Mouse (Mus musculus) neural tube, embryonic 14.5 days (tissue): ENCODE data around the gene Mrpl45. TPM values are rescaled to one million over a fixed set of nuclear protein-coding genes. Genes with fewer than 3 reads are reported as not detected.

Source experiments
- ATAC-seq: fragments of 200-750 bp; cut with Nextera tagmentation; 2 replicates; pipeline ENCODE4 v1.8.0; 2017; ENCODE audit warnings: low read depth, mild to moderate bottlenecking, moderate TSS enrichment, moderate library complexity
- H3K27ac ChIP-seq: fragments of 300-500 bp; sonication (generic); 2 replicates; pipeline ENCODE4 v1.5.1; 2014; ENCODE audit warnings: low read depth, mild to moderate bottlenecking, control low read depth, low read length, moderate library complexity, mixed read lengths
- H3K27me3 ChIP-seq: fragments of 300-500 bp; sonication (generic); 2 replicates; pipeline ENCODE4 v1.6.1; 2014; ENCODE audit warnings: low read length; ENCODE audit not compliant: control insufficient read depth, insufficient read depth
- H3K36me3 ChIP-seq: fragments of 300-500 bp; sonication (generic); 2 replicates; pipeline ENCODE4 v1.6.1; 2014; ENCODE audit warnings: low read length, mixed read lengths; ENCODE audit not compliant: control insufficient read depth, insufficient read depth
- H3K4me1 ChIP-seq: fragments of 300-500 bp; sonication (generic); 2 replicates; pipeline ENCODE4 v1.6.1; 2014; ENCODE audit warnings: low read length; ENCODE audit not compliant: control insufficient read depth, insufficient read depth
- H3K4me2 ChIP-seq: fragments of 300-500 bp; sonication (generic); 2 replicates; pipeline ENCODE4 v1.6.1; 2014; ENCODE audit warnings: mild to moderate bottlenecking, low read depth, low read length, control low read depth
- H3K4me3 ChIP-seq: fragments of 300-500 bp; sonication (generic); 2 replicates; pipeline ENCODE4 v1.5.1; 2014; ENCODE audit warnings: low read depth, low read length, control low read depth, mixed read lengths
- H3K9ac ChIP-seq: fragments of 300-500 bp; sonication (generic); replicated peaks from 2 replicates; pipeline ENCODE4 v1.6.1; 2014; ENCODE audit warnings: low read depth, mild to moderate bottlenecking, control low read depth, low read length, mixed read lengths
- H3K9me3 ChIP-seq: fragments of 300-500 bp; sonication (generic); 2 replicates; pipeline ENCODE4 v1.6.1; 2016; ENCODE audit warnings: low read length; ENCODE audit not compliant: control insufficient read depth
- WGBS: fragments of 180-500 bp; shearing (Covaris S2); extraction: QIAGEN DNeasy Blood & Tissue Kit; methylation state at CpG from one replicate; pipeline ENCODE4 v1.1.7; 2014; 5-methylcytosine and 5-hydroxymethylcytosine counted together
- polyA plus RNA-seq: library from polyadenylated mRNA; unstranded; fragments of >200 nt; fragmentation: Nextera tagmentation; extraction: Ambion mirVana; gene quantifications from 2 replicates; pipeline ENCODE4 v1.2.1, GENCODE M21; 2014

Gene Mrpl45
- polyA plus RNA-seq, 1 experiment from 2014 or later = 43.9 TPM

GRCm38 (mm10) chr11:97336751-97337345 is 21.3 kb downstream of the Mrpl45 start:
- no peaks in the 10 kb centered on the region for H3K36me3 ChIP-seq
- H3K9ac ChIP-seq = no peak overlapping the region
- no peaks in the 10 kb centered on the region for H3K27me3 ChIP-seq
- H3K27ac ChIP-seq = no peak overlapping the region
- no peak overlapping the region for H3K4me3 ChIP-seq
- H3K9me3 ChIP-seq = no peaks in the 10 kb centered on the region
- H3K4me2 ChIP-seq = no peak overlapping the region
- H3K4me1 ChIP-seq = 0 out of 2 replicates have a peak, but pooled peaks cover 1% of the 10 kb centered on the region
- no peak for ATAC-seq
- 69% methylated on average over 14 of the region's 14 CpGs for WGBS

- Histone ChIP-seq H3K9me3 (no peaks in the 10 kb centered on the region), H3K4me2 (no peak overlapping the region), H3K27me3 (no peaks in the 10 kb centered on the region), H3K27ac (no peak overlapping the region), H3K9ac (no peak overlapping the region), H3K4me3 (no peak overlapping the region), H3K36me3 (no peaks in the 10 kb centered on the region), H3K4me1 (no peaks in the 10 kb centered on the region)
- no peak for ATAC-seq
- WGBS = 92% methylated on average over 12 of the region's 12 CpGs
These were observed 21.8 kb downstream of the Mrpl45 start for GRCm38 (mm10) chr11:97337363-97337762.

GRCm38 (mm10) chr11:97338302-97338976 is 22.9 kb downstream of the Mrpl45 start:
- H3K36me3 ChIP-seq = no peaks in the 10 kb centered on the region
- H3K9me3 ChIP-seq = no peaks in the 10 kb centered on the region
- no peak overlapping the region for H3K4me2 ChIP-seq
- no peaks in the 10 kb centered on the region for H3K4me1 ChIP-seq
- H3K27ac ChIP-seq = no peak overlapping the region
- H3K4me3 ChIP-seq = no peak overlapping the region
- no peak overlapping the region for H3K9ac ChIP-seq
- no peaks in the 10 kb centered on the region for H3K27me3 ChIP-seq
- 56% methylated on average over 21 of the region's 21 CpGs for WGBS
- ATAC-seq = no peak

- no peak overlapping the region for H3K9ac ChIP-seq
- H3K27me3 ChIP-seq = no peaks in the 10 kb centered on the region
- H3K4me3 ChIP-seq = no peak overlapping the region
- H3K4me1 ChIP-seq = no peaks in the 10 kb centered on the region
- H3K27ac ChIP-seq = no peak overlapping the region
- WGBS = 53% methylated on average over 17 of the region's 17 CpGs
- H3K4me2 ChIP-seq = no peak overlapping the region
- no peaks in the 10 kb centered on the region for H3K9me3 ChIP-seq
- no peaks in the 10 kb centered on the region for H3K36me3 ChIP-seq
- no peak for ATAC-seq
These were observed 23.4 kb downstream of the Mrpl45 start for GRCm38 (mm10) chr11:97338977-97339315.

- H3K36me3 ChIP-seq = no peaks in the 10 kb centered on the region
- H3K9me3 ChIP-seq = no peaks in the 10 kb centered on the region
- ATAC-seq = no peak
- H3K4me2 ChIP-seq = no peak overlapping the region
- WGBS = 57% methylated on average over 8 of the region's 8 CpGs
- H3K4me3 ChIP-seq = no peak overlapping the region
- H3K27ac ChIP-seq = no peak overlapping the region
- no peaks in the 10 kb centered on the region for H3K27me3 ChIP-seq
- no peaks in the 10 kb centered on the region for H3K4me1 ChIP-seq
- no peak overlapping the region for H3K9ac ChIP-seq
These were observed 27.7 kb downstream of the Mrpl45 start for GRCm38 (mm10) chr11:97343175-97343574.

- ATAC-seq = no peak
- Histone ChIP-seq H3K4me3 (no peak overlapping the region), H3K4me1 (no peaks in the 10 kb centered on the region), H3K27ac (no peak overlapping the region), H3K9ac (no peak overlapping the region), H3K36me3 (no peaks in the 10 kb centered on the region), H3K9me3 (no peaks in the 10 kb centered on the region), H3K27me3 (no peaks in the 10 kb centered on the region), H3K4me2 (no peak overlapping the region)
- 32% methylated on average over 17 of the region's 17 CpGs for WGBS
These were observed 28.1 kb downstream of the Mrpl45 start for GRCm38 (mm10) chr11:97343619-97344018.

GRCm38 (mm10) chr11:97345446-97345845 is 29.9 kb downstream of the Mrpl45 start:
- 82% methylated on average over 10 of the region's 10 CpGs for WGBS
- H3K4me2 ChIP-seq = no peak overlapping the region
- H3K4me3 ChIP-seq = no peak overlapping the region
- no peaks in the 10 kb centered on the region for H3K36me3 ChIP-seq
- no peaks in the 10 kb centered on the region for H3K9me3 ChIP-seq
- H3K9ac ChIP-seq = no peak overlapping the region
- ATAC-seq = no peak
- no peak overlapping the region for H3K27ac ChIP-seq
- H3K27me3 ChIP-seq = no peaks in the 10 kb centered on the region
- H3K4me1 ChIP-seq = peaks cover 5% of the 10 kb centered on the region; the same call in 1 of the 2 replicates

- 79% methylated on average over 9 of the region's 9 CpGs for WGBS
- no peak overlapping the region for H3K9ac ChIP-seq
- no peak overlapping the region for H3K4me3 ChIP-seq
- no peaks in the 10 kb centered on the region for H3K9me3 ChIP-seq
- ATAC-seq = no peak
- H3K27me3 ChIP-seq = no peaks in the 10 kb centered on the region
- no peak overlapping the region for H3K27ac ChIP-seq
- no peaks in the 10 kb centered on the region for H3K36me3 ChIP-seq
- H3K4me1 ChIP-seq = peaks cover 14% of the 10 kb centered on the region; the same call in 1 of the 2 replicates
- H3K4me2 ChIP-seq = no peak overlapping the region
These were observed 30.9 kb downstream of the Mrpl45 start for GRCm38 (mm10) chr11:97346383-97346782.

GRCm38 (mm10) chr11:97347291-97347690 is 31.8 kb downstream of the Mrpl45 start:
- Histone ChIP-seq H3K4me3 (no peak overlapping the region), H3K9ac (no peak overlapping the region), H3K27me3 (no peaks in the 10 kb centered on the region), H3K9me3 (no peaks in the 10 kb centered on the region), H3K4me2 (no peak overlapping the region), H3K4me1 (peaks cover 21% of the 10 kb centered on the region; the same call in 1 of the 2 replicates), H3K36me3 (no peaks in the 10 kb centered on the region), H3K27ac (no peak overlapping the region)
- 88% methylated on average over 9 of the region's 9 CpGs for WGBS
- no peak for ATAC-seq
